Mouse (Mus musculus) forebrain, postnatal 0 days (tissue): ENCODE results near the gene Ghrh. TPM values are rescaled to one million over a fixed set of nuclear protein-coding genes. Genes with fewer than 3 reads are reported as not detected.

Source experiments
- ATAC-seq: fragments of 200-750 bp; cut with Nextera tagmentation; 2 replicates; pipeline ENCODE4 v1.8.0; 2017; ENCODE audit warnings: mild to moderate bottlenecking, moderate library complexity
- DNase-seq: peaks from one replicate; pipeline ENCODE4 v3.0.0-alpha.2; 2015
- H3K27ac ChIP-seq: fragments of 300-500 bp; sonication (generic); 2 replicates; pipeline ENCODE4 v1.5.1; 2014; ENCODE audit warnings: low read depth, mild to moderate bottlenecking, antibody characterized with exemption, low read length, moderate library complexity, mixed read lengths
- H3K27me3 ChIP-seq: fragments of 300-500 bp; sonication (generic); 2 replicates; pipeline ENCODE4 v1.6.1; 2014; ENCODE audit warnings: mild to moderate bottlenecking, low read length, mixed read lengths; ENCODE audit not compliant: insufficient read depth
- H3K36me3 ChIP-seq: fragments of 300-500 bp; sonication (generic); 2 replicates; pipeline ENCODE4 v1.6.1; 2014; ENCODE audit warnings: mild to moderate bottlenecking, moderate library complexity; ENCODE audit not compliant: insufficient read depth
- H3K4me1 ChIP-seq: fragments of 300-500 bp; sonication (generic); 2 replicates; pipeline ENCODE4 v1.6.1; 2014; ENCODE audit warnings: antibody characterized with exemption; ENCODE audit not compliant: insufficient read depth
- H3K4me2 ChIP-seq: fragments of 300-500 bp; sonication (generic); 2 replicates; pipeline ENCODE4 v1.6.1; 2014; ENCODE audit warnings: low read depth, mild to moderate bottlenecking, moderate library complexity
- H3K4me3 ChIP-seq: fragments of 300-500 bp; sonication (generic); 2 replicates; pipeline ENCODE4 v1.5.1; 2014; ENCODE audit warnings: low read depth, low read length, mixed read lengths
- H3K9ac ChIP-seq: fragments of 300-500 bp; sonication (generic); 2 replicates; pipeline ENCODE4 v1.6.1; 2014; ENCODE audit warnings: mild to moderate bottlenecking
- H3K9me3 ChIP-seq: fragments of 300-500 bp; sonication (generic); 2 replicates; pipeline ENCODE4 v1.6.1; 2016; ENCODE audit warnings: low read length
- CTCF ChIP-seq: sonication (generic); IDR thresholded peaks from 2 replicates; pipeline ENCODE4 v1.5.1; 2016; ENCODE audit warnings: antibody characterized with exemption, control low read depth, low read depth
- WGBS: fragments of 180-500 bp; shearing (Covaris S2); extraction: QIAGEN DNeasy Blood & Tissue Kit; methylation state at CpG from one replicate; pipeline ENCODE4 v1.1.7; 2014; 5-methylcytosine and 5-hydroxymethylcytosine counted together
- polyA plus RNA-seq: library from polyadenylated mRNA; unstranded; fragments of >200 nt; fragmentation: Nextera tagmentation; extraction: Ambion mirVana; gene quantifications from 2 replicates; pipeline ENCODE4 v1.2.1, GENCODE M21; 2015
- total RNA-seq: library from RNA; depleted of rRNA; stranded (reverse); fragments of >200 nt; gene quantifications from 2 replicates; pipeline ENCODE4 v1.2.3, GENCODE M21; 2014

The Ghrh gene
- total and polyA plus RNA-seq, 2 experiments from 2014 or later: 1.5 to 2.8 TPM

GRCm38 (mm10) chr2:157343337-157343736 lies 4.0 kb downstream of the Ghrh start:
- no peak for DNase-seq
- ATAC-seq: no peak
- Histone ChIP-seq H3K9me3 (no peaks in the 10 kb centered on the region), H3K9ac (no peak overlapping the region), H3K36me3 (no peaks in the 10 kb centered on the region), H3K4me2 (no peak overlapping the region), H3K27me3 (no peaks in the 10 kb centered on the region), H3K4me1 (peaks cover 24% of the 10 kb centered on the region), H3K27ac (peak overlapping the region; percentile 36; the same call in 1 of the 2 replicates), H3K4me3 (no peak overlapping the region)
- 74% methylated on average over 6 of the region's 6 CpGs for WGBS
- TF ChIP-seq CTCF: no peak

GRCm38 (mm10) chr2:157342328-157342926 lies 4.9 kb downstream of the Ghrh start:
- no peak overlapping the region for H3K4me2 ChIP-seq
- no peaks in the 10 kb centered on the region for H3K36me3 ChIP-seq
- 29% methylated on average over 5 of the region's 5 CpGs for WGBS
- no peaks in the 10 kb centered on the region for H3K27me3 ChIP-seq
- peaks cover 17% of the 10 kb centered on the region for H3K4me1 ChIP-seq
- TF ChIP-seq CTCF: no peak
- peak; percentile 49 for DNase-seq
- no peaks in the 10 kb centered on the region for H3K9me3 ChIP-seq
- no peak overlapping the region for H3K4me3 ChIP-seq
- no peak for ATAC-seq
- H3K27ac ChIP-seq: peak overlapping the region; percentile 75
- peak overlapping the region; percentile 15; the same call in 1 of the 2 replicates for H3K9ac ChIP-seq

- Histone ChIP-seq H3K9ac (peak overlapping the region; percentile 15; the same call in 1 of the 2 replicates), H3K4me1 (peaks cover 13% of the 10 kb centered on the region)
These were observed 5.6 kb downstream of the Ghrh start for GRCm38 (mm10) chr2:157341554-157342270.

GRCm38 (mm10) chr2:157340221-157340741 lies 7.0 kb downstream of the Ghrh start:
- no peak for TF ChIP-seq CTCF
- WGBS: 9% methylated on average over 7 of the region's 7 CpGs
- Histone ChIP-seq H3K36me3 (no peaks in the 10 kb centered on the region), H3K9ac (no peak overlapping the region), H3K27ac (peak overlapping the region; percentile 70), H3K4me2 (no peak overlapping the region), H3K4me1 (peaks cover 13% of the 10 kb centered on the region), H3K4me3 (no peak overlapping the region), H3K27me3 (no peaks in the 10 kb centered on the region), H3K9me3 (no peaks in the 10 kb centered on the region)
- DNase-seq: peak; percentile 77
- ATAC-seq: peak; percentile 77

More at GRCm38 (mm10) chr2:157341554-157342270, 5.6 kb downstream of the Ghrh start:
- Histone ChIP-seq H3K36me3 (no peaks in the 10 kb centered on the region), H3K9me3 (no peaks in the 10 kb centered on the region), H3K27me3 (no peaks in the 10 kb centered on the region), H3K4me2 (no peak overlapping the region), H3K27ac (peak overlapping the region; percentile 75), H3K4me3 (no peak overlapping the region)
- DNase-seq (peak; percentile 95), ATAC-seq (peak; percentile 78)
- TF ChIP-seq CTCF: peak; percentile 95
- WGBS: 29% methylated on average over 11 of the region's 11 CpGs

GRCm38 (mm10) chr2:157339532-157339931 lies 7.8 kb downstream of the Ghrh start:
- Histone ChIP-seq H3K4me3 (no peak overlapping the region), H3K9ac (peak overlapping the region; percentile 18; the same call in 1 of the 2 replicates), H3K27me3 (no peaks in the 10 kb centered on the region), H3K27ac (peak overlapping the region; percentile 70), H3K36me3 (no peaks in the 10 kb centered on the region), H3K4me2 (no peak overlapping the region), H3K4me1 (peaks cover 13% of the 10 kb centered on the region), H3K9me3 (no peaks in the 10 kb centered on the region)
- ATAC-seq (no peak), DNase-seq (no peak)
- TF ChIP-seq CTCF: no peak
- 39% methylated on average over 7 of the region's 7 CpGs for WGBS

GRCm38 (mm10) chr2:157338663-157339062 lies 8.6 kb downstream of the Ghrh start:
- H3K4me2 ChIP-seq: no peak overlapping the region
- peak; percentile 83 for TF ChIP-seq CTCF
- no peak overlapping the region for H3K9ac ChIP-seq
- no peaks in the 10 kb centered on the region for H3K27me3 ChIP-seq
- H3K27ac ChIP-seq: no peak overlapping the region
- H3K9me3 ChIP-seq: no peaks in the 10 kb centered on the region
- DNase-seq: peak; percentile 77
- WGBS: 20% methylated on average over 5 of the region's 5 CpGs
- ATAC-seq: no peak
- H3K36me3 ChIP-seq: no peaks in the 10 kb centered on the region
- no peak overlapping the region for H3K4me3 ChIP-seq
- peaks cover 13% of the 10 kb centered on the region for H3K4me1 ChIP-seq

- Histone ChIP-seq H3K36me3 (0 out of 2 replicates have a peak, but pooled peaks cover 4% of the 10 kb centered on the region), H3K4me3 (no peak overlapping the region), H3K27me3 (no peaks in the 10 kb centered on the region), H3K9me3 (no peaks in the 10 kb centered on the region), H3K4me2 (no peak overlapping the region), H3K4me1 (no peaks in the 10 kb centered on the region), H3K27ac (no peak overlapping the region), H3K9ac (no peak overlapping the region)
- ATAC-seq (peak; percentile 47), DNase-seq (no peak)
- no peak for TF ChIP-seq CTCF
- 59% methylated on average over 5 of the region's 5 CpGs for WGBS
These were observed 15.2 kb downstream of the Ghrh start for GRCm38 (mm10) chr2:157332059-157332458.
